Mouse (Mus musculus): ENCODE measurements around the gene Gal3st2.

DNA sequence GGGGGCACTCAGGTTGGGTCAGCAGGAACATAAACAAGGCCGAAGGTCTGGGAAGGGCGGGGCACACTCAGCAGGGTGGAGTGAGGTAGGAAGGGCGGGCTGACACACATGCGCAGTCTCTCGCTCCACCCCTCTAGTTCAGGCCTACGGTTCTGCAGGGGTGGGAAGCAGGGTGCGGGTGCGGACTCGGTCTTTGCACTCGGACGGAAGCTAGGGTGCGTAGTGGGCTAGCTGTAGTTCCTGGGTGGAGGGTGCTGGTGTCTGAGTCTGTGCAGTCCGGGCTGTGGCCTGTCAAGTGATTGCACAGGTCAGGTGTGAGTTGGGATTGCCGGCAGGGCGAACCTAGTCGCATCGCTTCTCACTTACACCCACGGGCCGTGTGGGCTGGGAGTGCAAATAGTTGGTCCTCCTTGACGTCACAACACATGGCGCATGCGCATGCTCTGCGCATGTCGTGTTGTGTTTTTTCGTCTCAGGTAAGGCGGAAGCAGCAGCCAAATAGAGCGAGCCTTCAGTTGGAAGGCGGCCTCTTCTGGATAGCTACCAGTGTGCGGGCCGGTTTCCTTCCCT lies 35.9 kb upstream of the Gal3st2 start:
- no peak for TF ChIP-seq TAL1 (IDR thresholded peaks at IDR 0.05; ENCODE audit: low read length)
- TF ChIP-seq GATA1 (IDR thresholded peaks at IDR 0.05; ENCODE audit: low read length), result no peak
